Mouse (Mus musculus) layer of hippocampus, postnatal 10 days (tissue): ENCODE data around the gene Cdyl. TPM values are rescaled to one million over a fixed set of nuclear protein-coding genes. Genes with fewer than 3 reads are reported as not detected.

Source experiments
- DNase-seq, 2 experiments: peaks; one replicate each; pipeline ENCODE4 v3.0.0; 2021; ENCODE audit warnings: low spot score in 2 of 2
- total RNA-seq, 2 experiments: library from RNA; stranded (reverse); gene quantifications; 2 replicates each; pipeline ENCODE4 v1.2.3; 2021

Gene Cdyl
- total RNA-seq, 2 experiments from 2014 or later = 11.8 to 11.9 TPM

GRCm38 (mm10) chr13:35797811-35798522 is 138.3 kb downstream of the Cdyl start:
- no peak for DNase-seq

DNA sequence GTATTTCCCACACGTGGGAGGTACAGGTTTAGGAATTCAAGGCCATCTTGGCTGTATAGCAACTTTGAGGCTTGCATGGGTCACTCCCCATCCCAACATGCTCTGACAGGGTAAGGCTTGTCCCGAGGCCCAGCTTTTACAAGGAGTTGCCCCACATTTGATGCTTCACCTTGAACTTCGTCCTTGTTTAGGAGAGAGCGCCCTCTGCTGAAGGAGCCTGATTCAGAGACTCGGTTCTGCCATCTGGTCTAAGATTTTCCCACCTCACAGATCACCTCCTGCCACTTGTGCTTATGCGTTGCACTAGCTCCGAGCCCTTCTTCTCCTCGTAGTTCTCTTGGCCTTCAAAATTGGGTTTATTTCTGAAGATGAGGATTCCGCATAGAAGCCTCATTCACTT is 139.0 kb downstream of the Cdyl start:
- DNase-seq = peak; percentile 50 to 59

GRCm38 (mm10) chr13:35800270-35800669 is 140.6 kb downstream of the Cdyl start:
- DNase-seq = no peak

- no peak for DNase-seq
These were observed 146.1 kb downstream of the Cdyl start for GRCm38 (mm10) chr13:35805727-35806126.

- no peak for DNase-seq
These were observed 146.5 kb downstream of the Cdyl start for GRCm38 (mm10) chr13:35806165-35806564.

DNA sequence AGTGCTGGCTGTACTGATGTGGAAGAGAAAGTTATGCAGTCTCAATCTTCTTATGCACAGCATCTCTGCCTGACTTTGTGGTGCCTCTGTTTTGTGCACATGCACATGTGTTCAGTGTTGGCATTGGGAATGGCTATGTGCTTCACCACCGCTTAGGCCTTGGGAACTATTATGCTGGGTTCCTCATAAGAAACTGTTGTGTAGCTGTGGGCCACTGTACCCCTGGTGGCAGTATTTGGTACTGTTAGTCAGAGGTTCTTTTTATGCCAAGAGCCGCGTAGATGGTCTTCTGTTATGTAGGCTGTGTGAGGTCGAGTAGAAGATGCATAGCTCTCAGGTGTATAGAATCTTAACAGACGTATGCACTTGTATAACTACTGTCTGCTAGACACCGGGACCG is 147.4 kb downstream of the Cdyl start:
- DNase-seq = no peak

GRCm38 (mm10) chr13:35807525-35807924 is 147.9 kb downstream of the Cdyl start:
- no peak for DNase-seq

DNA sequence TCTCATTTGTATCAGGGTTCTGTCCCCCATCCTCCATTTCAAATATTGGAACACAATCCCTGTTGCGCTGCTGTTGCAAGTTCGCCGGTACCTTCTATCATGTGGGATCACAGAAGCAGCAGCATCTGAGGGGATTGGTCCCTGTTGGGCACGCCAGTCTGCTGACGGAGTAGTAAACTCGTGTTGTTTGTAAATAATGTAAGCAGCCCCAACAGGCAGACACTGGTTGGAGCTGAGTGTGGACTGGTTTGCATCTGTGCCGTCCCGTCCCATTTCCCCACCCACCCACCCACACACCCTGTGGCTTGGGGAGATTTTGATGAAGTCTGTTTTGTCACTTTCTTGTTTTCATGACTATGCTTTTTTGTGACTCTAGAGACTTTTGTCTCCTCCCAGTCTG is 148.3 kb downstream of the Cdyl start:
- no peak for DNase-seq

DNA sequence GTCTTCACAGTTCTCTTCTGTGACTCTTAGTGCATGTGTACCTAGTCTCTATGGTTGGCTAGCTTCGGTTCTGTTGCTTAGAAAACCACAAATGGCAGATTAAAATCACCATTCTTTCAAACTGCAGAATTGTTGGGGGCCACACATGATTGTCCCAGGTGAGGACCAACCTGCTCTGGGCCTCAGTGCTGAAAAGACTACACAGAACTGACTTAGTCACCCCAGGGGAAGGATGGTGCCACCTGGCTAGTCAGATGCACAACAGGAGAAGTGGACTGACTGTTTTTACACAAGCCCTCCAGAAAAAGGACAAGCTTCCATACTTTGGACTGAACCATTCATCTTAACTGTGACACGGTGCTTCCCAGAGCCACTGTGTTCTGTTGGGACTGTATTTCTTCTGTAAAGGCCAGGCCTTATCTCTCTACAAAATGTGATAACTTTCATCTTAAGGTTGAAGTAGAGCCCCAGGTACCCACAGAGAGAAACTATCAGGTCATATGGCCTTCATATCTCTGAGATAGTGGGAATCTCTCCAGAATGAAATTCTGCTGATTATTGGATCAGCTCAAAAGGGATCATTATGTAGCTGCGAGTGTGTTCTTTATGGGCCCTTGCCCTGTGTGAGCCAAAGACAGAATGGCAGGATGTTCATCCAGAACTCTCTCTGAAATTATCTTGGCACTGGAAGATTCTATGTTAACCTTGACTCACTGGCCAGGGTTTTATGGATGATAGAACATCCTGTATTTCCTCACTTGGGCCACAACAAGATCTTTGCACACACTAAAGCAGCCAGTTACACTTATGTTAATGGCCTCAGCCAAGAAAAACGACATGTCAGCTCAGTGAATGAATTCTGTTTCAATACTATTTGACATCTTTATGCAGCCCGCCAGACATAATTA is 149.9 kb downstream of the Cdyl start:
- no peak for DNase-seq

DNA sequence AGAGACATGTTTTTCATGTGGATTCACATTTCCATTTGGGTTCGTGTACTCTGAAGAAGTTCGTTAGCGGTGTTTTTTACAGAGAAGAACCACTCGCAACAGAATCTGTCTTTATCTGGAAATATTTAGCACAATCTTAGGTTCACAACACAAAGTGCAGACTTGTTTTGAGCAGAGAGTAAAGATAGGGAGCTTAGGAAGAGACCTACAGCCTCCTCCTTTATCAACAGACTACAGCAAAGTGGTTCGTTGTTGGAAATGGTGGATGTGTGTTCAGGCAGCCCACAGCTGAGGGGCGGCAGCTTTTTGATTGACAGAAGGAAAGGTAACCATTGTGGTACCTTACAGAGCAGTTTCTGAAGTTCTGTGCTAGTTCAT is 150.5 kb downstream of the Cdyl start:
- no peak for DNase-seq

GRCm38 (mm10) chr13:35811361-35812190 is 151.9 kb downstream of the Cdyl start:
- DNase-seq = no peak

- no peak for DNase-seq
These were observed 152.5 kb downstream of the Cdyl start for GRCm38 (mm10) chr13:35812191-35812440.

DNA sequence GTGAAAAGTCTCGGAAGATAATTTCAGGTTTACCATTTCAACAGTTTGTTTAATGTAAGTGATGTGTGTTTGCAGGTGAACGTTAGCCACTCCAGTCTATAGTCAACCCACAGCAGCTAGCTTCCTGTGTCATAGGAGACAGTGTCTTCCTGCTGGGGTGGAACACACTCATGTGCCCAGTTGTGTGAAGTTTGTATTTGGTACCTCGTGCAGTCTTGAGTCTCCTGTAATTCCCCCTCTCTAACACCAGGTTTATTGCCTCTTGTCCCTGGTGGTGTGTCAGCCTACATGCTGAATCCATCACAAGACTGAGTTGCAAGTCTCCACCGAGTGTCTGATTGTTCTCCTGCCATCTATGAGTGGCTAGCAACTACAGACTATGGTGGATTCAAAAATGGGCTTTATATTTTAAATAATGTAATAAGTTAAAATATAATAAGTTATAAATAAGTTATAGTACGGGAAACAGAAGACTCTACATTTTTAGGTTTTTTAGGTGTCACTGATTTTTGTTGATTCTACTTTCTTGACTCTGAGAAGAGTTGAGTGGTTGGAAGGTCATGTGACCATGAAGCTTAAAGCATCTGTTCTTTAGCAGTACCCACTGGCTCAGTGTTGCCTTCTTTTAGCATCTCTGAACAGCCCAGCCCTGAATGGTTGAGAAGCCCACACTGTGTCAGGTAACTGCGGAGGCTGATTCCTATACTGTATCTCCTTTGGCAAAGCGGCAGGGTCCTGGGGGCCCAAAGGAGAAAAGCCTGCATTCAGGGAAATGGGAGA is 153.9 kb downstream of the Cdyl start:
- DNase-seq = no peak

- no peak for DNase-seq
These were observed 155.6 kb downstream of the Cdyl start for GRCm38 (mm10) chr13:35815205-35815726.

DNA sequence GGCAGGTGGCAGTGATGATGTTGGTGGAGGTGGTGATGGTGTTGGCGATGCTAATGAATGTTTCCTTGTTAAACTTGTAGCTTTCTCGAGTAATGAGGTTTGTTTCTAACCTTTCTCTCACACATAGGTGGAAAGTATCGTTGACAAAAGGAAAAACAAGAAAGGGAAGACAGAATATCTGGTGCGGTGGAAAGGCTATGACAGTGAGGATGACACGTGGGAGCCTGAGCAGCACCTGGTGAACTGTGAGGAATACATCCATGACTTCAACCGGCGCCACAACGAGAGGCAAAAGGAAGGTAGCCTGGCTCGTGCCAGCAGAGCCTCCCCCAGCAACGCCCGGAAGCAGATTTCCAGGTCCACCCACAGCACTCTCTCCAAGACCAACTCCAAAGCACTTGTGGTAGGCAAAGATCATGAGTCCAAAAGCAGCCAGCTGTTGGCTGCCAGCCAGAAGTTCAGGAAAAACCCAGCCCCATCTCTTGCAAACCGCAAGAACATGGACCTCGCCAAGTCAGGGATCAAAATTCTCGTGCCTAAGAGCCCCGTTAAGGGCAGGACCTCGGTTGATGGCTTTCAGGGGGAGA is 156.2 kb downstream of the Cdyl start:
- DNase-seq = peak in 1 of 2 experiments; percentile 23

GRCm38 (mm10) chr13:35817626-35818025 is 158.0 kb downstream of the Cdyl start:
- DNase-seq = no peak

DNA sequence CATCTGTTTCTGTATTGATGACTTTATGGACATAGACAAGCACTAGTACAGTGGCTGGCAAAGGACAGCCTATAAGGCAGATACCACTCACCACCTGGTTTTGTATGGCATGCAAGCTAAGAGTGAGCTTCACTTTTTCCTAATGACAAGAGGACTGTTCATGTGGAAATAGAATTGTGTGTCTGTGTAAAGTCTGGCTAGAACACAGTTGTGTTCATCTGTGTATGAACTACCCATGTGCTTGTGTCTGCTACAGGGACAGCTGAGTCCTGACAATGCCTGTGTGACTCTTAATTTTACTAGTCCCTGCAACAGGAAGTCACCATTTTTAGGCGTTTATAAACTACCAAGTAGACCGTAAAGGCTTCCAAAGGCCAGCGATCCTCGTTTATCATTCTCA is 158.4 kb downstream of the Cdyl start:
- no peak for DNase-seq

DNA sequence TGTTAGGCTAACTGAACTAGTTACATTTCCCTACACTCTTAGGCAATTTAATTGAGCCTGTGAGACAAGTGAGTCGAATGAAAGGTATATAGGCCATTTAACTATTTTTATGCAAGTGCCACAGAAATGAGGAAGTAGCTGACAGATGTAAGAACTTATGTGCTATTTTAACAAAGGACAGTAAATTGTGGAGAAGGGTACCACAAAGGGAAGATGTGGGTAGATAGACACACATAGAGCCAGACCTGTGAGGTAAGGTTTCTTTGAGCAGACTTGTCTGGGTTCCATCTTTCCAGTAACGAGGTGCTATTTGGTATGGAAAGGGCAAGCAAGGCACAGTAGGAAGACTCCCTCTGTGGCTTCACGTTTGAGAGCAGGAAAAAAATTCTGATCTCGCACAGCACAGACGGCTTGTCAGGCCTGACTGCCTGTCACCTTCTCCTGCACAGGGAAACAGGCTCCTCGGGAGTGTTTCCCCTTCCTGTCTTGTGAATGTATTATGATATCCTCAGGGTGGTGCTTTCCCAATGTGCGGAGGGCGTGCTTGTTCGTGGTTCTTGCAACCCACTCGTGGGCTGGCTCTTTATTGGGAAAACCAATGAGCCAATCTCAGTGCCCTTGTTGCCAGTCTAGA is 162.3 kb downstream of the Cdyl start:
- DNase-seq = no peak

- no peak for DNase-seq
These were observed 163.2 kb downstream of the Cdyl start for GRCm38 (mm10) chr13:35822795-35823194.

DNA sequence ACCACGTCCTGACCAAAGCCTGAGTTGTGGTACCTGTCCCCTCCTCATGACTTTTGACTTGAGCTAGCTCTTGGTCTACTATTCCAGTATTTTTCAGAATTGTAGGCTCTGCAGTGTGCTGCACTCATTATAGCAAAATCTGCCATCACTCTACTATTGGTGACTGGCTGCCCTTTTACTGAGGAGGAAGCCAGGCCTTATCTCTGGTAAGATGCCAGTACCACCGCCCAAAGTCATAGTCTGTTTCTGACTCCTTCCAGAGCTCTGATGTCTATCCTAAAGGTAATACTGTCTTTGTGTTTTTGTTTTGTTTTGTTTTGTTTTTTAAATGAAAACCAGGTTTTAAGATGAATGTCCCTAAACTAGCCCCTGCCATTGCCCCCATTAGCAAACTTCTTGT is 166.0 kb downstream of the Cdyl start:
- no peak for DNase-seq
